Mouse (Mus musculus): Measurements from ENCODE around the gene Ccnb2. TPM values are rescaled to one million over a fixed set of nuclear protein-coding genes. Genes with fewer than 3 reads are reported as not detected.

The Ccnb2 gene
- polyA plus RNA-seq, 1 experiment from 2014 or later, result 148 TPM

GRCm38 (mm10) chr9:70401937-70402539, 19.3 kb downstream of the Ccnb2 start:
- Histone ChIP-seq H3K4me3 (no peak overlapping the region), H3K27me3 (replicated peaks) (no peaks in the 10 kb centered on the region), H3K4me1 (no peaks in the 10 kb centered on the region), H3K27ac (replicated peaks) (no peak overlapping the region), H3K9ac (no peak overlapping the region), H3K4me2 (no peak overlapping the region), H3K36me3 (peaks cover 44% of the 10 kb centered on the region), H3K9me3 (no peaks in the 10 kb centered on the region)
- 87% methylated on average over 8 of the region's 8 CpGs for WGBS
- ATAC-seq (ENCODE audit: extremely low read depth, insufficient number of reproducible peaks, low FRiP score, low TSS enrichment), result no peak

GRCm38 (mm10) chr9:70396083-70396482, 25.3 kb downstream of the Ccnb2 start:
- Histone ChIP-seq H3K9me3 (no peaks in the 10 kb centered on the region), H3K36me3 (peaks cover 44% of the 10 kb centered on the region), H3K27ac (replicated peaks) (no peak overlapping the region), H3K27me3 (replicated peaks) (no peaks in the 10 kb centered on the region), H3K4me1 (0 out of 2 replicates have a peak, but pooled peaks cover 5% of the 10 kb centered on the region), H3K4me3 (no peak overlapping the region), H3K4me2 (no peak overlapping the region), H3K9ac (no peak overlapping the region)
- ATAC-seq (ENCODE audit: extremely low read depth, insufficient number of reproducible peaks, low FRiP score, low TSS enrichment), result no peak
- 87% methylated on average over 2 of the region's 2 CpGs for WGBS

GRCm38 (mm10) chr9:70395617-70396016, 25.7 kb downstream of the Ccnb2 start:
- no peaks in the 10 kb centered on the region for H3K27me3 ChIP-seq (replicated peaks)
- H3K4me1 ChIP-seq, result 0 out of 2 replicates have a peak, but pooled peaks cover 5% of the 10 kb centered on the region
- no peak for ATAC-seq (ENCODE audit: extremely low read depth, insufficient number of reproducible peaks, low FRiP score, low TSS enrichment)
- H3K36me3 ChIP-seq, result peaks cover 41% of the 10 kb centered on the region
- WGBS, result 81% methylated on average over 12 of the region's 12 CpGs
- H3K9ac ChIP-seq, result no peak overlapping the region
- no peak overlapping the region for H3K4me3 ChIP-seq
- no peak overlapping the region for H3K4me2 ChIP-seq
- H3K27ac ChIP-seq (replicated peaks), result no peak overlapping the region
- H3K9me3 ChIP-seq, result no peaks in the 10 kb centered on the region

DNA sequence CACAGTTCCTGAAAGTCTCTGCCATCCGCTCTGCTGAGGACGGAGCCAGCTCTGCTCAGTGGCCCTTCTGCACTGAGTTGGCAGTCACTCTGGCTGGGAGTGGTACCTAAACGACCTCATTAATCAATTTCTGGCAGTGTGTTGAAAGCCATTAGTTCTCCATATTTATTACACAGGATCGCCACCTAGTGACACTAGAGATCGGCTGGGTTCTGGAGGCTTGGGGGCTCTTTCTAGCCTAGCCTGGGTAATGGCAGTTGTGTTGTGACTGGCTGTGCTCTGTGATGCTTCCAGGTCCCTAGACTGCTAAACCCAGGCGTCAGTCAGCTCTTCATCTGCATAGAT, 28.8 kb downstream of the Ccnb2 start:
- no peak for ATAC-seq (ENCODE audit: extremely low read depth, insufficient number of reproducible peaks, low FRiP score, low TSS enrichment)
- no peak overlapping the region for H3K4me3 ChIP-seq
- WGBS, result 18% methylated on average over 6 of the region's 6 CpGs

DNA sequence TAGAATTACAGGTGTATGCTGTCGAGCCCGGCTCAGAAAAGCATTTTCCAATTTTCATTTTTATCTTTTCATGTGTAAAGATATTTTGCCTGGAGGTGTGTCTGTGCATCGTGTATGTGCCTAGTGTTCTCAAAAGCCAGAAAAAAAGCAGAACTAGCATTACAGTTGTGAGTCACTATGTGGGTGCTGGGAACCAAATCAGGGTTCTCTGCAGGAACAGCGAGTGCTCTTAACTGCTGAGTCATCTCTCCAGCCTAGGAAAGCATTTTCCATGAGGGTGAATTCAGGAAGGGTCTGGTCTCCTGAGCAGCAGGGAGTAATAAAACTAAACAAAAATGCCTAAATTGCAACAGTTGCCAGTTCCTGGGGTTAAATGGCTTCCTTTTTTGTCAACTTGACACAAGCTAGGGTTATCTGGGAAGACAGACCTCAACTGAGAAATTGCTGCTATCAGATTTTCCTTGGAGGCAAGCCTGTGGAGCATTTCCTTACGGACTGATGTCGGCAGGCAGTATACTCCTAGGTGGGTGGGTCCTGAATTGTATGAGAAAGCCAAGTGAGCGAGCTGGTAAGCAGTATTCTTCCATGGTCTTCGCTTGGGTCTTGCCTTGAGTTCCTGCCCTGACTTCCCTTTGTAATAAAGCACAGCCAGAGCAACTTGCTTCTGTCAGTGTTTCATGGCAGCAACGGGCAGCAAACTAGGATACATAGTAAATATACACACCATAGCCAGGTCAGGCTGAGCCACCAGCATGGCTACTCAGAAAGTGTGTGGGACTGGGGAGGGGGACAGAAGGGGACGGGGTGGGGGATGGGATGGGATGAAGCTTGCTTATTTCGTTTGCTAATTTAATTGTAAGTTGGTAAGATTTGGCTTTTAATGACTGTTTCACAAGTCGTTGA, 29.4 kb downstream of the Ccnb2 start:
- Histone ChIP-seq H3K4me3 (no peak overlapping the region), H3K4me1 (0 out of 2 replicates have a peak, but pooled peaks cover 11% of the 10 kb centered on the region), H3K9ac (no peak overlapping the region), H3K27me3 (replicated peaks) (no peaks in the 10 kb centered on the region), H3K36me3 (peaks cover 17% of the 10 kb centered on the region), H3K9me3 (no peaks in the 10 kb centered on the region), H3K4me2 (no peak overlapping the region), H3K27ac (replicated peaks) (no peak overlapping the region)
- 64% methylated on average over 12 of the region's 12 CpGs for WGBS
- ATAC-seq (ENCODE audit: extremely low read depth, insufficient number of reproducible peaks, low FRiP score, low TSS enrichment), result no peak

More for the DNA sequence above, 28.8 kb downstream of the Ccnb2 start:
- Histone ChIP-seq H3K27ac (replicated peaks) (no peak overlapping the region), H3K4me2 (no peak overlapping the region), H3K4me1 (0 out of 2 replicates have a peak, but pooled peaks cover 11% of the 10 kb centered on the region), H3K9ac (no peak overlapping the region), H3K36me3 (peaks cover 21% of the 10 kb centered on the region), H3K9me3 (no peaks in the 10 kb centered on the region), H3K27me3 (replicated peaks) (no peaks in the 10 kb centered on the region)

DNA sequence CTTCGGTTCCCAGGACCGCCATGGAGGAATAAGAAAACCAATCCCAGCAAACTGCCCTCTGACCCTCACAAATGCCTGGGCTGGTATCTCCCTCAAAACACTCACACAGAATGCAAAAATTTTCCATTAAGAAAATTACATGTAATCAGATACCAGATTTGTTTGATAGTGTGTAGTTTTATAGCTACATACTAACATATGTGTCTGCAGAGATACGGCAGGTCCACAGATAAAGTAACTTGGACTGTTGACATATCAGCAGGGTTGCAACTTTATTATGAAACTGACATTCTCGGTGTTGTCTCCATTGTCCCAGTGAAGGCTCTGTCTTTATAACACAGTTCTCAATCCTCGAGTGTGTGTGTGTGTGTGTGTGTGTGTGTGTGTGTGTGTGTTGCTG, 30.3 kb downstream of the Ccnb2 start:
- ATAC-seq (ENCODE audit: extremely low read depth, insufficient number of reproducible peaks, low FRiP score, low TSS enrichment), result no peak
- H3K4me2 ChIP-seq, result no peak overlapping the region
- no peak overlapping the region for H3K27ac ChIP-seq (replicated peaks)
- no peak overlapping the region for H3K4me3 ChIP-seq
- H3K4me1 ChIP-seq, result 0 out of 2 replicates have a peak, but pooled peaks cover 11% of the 10 kb centered on the region
- no peaks in the 10 kb centered on the region for H3K9me3 ChIP-seq
- H3K36me3 ChIP-seq, result peaks cover 12% of the 10 kb centered on the region
- WGBS, result 75% methylated on average over 5 of the region's 5 CpGs
- H3K9ac ChIP-seq, result no peak overlapping the region
- no peaks in the 10 kb centered on the region for H3K27me3 ChIP-seq (replicated peaks)

DNA sequence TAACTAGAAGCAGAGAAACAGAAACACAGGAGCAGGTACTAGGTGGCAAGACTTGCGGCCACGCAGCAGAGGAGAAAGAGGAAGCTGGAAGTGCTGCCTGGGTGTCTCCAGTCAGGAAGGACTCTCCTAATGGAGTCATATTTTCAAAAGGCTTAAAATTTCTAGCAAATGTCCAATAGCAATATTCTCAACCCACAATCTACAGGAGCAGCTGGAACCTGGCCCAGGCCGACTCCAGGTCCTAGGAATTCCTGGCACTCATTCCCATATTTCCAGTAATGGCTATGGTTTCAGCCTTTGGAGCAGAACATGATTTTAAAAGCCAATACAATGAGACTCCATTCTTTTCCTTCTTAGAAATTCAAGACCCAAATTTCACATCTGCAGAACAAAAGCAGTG, 31.8 kb downstream of the Ccnb2 start:
- Histone ChIP-seq H3K36me3 (peaks cover 17% of the 10 kb centered on the region), H3K27ac (replicated peaks) (no peak overlapping the region), H3K4me1 (0 out of 2 replicates have a peak, but pooled peaks cover 11% of the 10 kb centered on the region), H3K27me3 (replicated peaks) (no peaks in the 10 kb centered on the region), H3K4me2 (no peak overlapping the region), H3K4me3 (no peak overlapping the region), H3K9me3 (no peaks in the 10 kb centered on the region), H3K9ac (no peak overlapping the region)
- no peak for ATAC-seq (ENCODE audit: extremely low read depth, insufficient number of reproducible peaks, low FRiP score, low TSS enrichment)
- 75% methylated on average over 3 of the region's 3 CpGs for WGBS

DNA sequence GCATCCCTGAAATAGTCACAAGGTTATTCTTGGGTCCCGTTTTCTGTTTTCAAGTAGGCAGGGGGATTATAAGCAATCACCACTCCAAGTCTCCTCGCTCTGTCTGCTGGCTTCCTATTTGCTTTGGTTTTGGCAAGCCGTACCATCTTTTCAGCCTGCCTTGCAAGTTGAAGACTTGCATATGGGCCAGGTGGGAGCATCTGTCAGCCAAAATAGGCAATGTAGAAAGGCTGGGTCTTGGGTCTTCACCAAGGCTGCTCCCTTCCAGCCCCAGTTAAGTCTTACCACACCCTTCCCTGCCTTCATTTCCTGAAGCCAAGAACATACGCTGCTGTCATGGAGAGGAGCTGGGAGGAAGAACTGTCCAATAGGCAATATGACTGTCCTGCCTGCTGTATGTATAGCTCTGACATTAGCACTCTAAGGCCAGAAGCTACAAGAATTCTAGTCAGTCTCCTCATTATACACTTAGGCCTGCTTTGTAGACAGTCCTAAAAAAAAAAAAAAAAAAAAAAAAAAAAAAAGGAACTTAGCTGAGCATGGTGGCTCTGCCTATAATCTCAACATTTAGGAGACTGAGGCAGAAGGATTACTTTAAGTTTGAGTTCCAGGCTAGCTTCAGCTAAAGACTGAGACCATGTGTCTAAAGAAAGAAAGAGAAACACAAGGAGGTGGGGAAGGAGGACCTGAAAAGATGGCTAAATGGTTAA, 33.8 kb downstream of the Ccnb2 start:
- Histone ChIP-seq H3K4me3 (no peak overlapping the region), H3K36me3 (peaks cover 30% of the 10 kb centered on the region), H3K27ac (replicated peaks) (no peak overlapping the region), H3K9ac (no peak overlapping the region), H3K4me2 (no peak overlapping the region), H3K9me3 (no peaks in the 10 kb centered on the region), H3K4me1 (0 out of 2 replicates have a peak, but pooled peaks cover 11% of the 10 kb centered on the region), H3K27me3 (replicated peaks) (no peaks in the 10 kb centered on the region)
- WGBS, result 79% methylated on average over 4 of the region's 4 CpGs
- ATAC-seq (ENCODE audit: extremely low read depth, insufficient number of reproducible peaks, low FRiP score, low TSS enrichment), result no peak

DNA sequence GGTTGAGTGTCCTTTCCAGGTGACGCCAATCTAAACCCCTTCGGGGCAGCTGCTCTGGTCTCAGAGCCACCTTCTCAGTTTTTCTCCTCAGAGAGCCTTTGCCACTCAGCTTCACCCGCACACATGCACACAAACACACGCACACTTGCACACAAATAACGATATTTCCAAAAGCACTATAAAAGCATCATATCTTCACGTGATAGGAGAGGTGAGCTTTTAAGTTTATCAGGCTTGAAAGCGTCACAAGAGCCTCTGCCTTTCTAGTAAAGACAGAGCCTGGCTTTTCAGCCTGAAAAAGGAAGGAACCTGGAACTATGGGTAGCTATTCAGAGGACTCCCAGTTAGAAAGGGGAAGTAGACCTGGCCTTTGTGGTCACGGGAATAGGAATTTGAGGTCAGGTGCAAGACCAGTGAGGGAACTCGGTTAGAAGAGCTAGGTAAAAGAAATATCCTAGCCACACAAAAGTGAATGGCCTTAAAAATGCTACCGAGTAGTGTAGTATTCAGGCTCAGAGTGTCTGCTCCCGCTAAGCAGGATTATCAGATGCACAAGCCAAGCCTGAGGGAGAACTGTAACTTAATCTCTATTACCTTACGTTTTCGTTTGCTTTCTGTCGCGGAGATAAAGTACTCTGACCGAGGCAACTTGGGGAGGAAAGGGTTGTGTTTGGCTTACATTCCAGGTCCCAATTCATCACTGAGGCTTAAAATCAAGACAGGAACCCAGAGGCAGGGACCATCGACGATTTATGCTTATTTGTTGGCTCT, 36.2 kb downstream of the Ccnb2 start:
- ATAC-seq (ENCODE audit: extremely low read depth, insufficient number of reproducible peaks, low FRiP score, low TSS enrichment), result no peak
- no peak overlapping the region for H3K4me2 ChIP-seq
- no peak overlapping the region for H3K9ac ChIP-seq
- no peaks in the 10 kb centered on the region for H3K27me3 ChIP-seq (replicated peaks)
- H3K36me3 ChIP-seq, result peaks cover 43% of the 10 kb centered on the region
- H3K9me3 ChIP-seq, result no peaks in the 10 kb centered on the region
- WGBS, result 70% methylated on average over 18 of the region's 18 CpGs
- 0 out of 2 replicates have a peak, but pooled peaks cover 6% of the 10 kb centered on the region for H3K4me1 ChIP-seq
- H3K27ac ChIP-seq (replicated peaks), result no peak overlapping the region
- no peak overlapping the region for H3K4me3 ChIP-seq

GRCm38 (mm10) chr9:70384494-70384893, 36.9 kb downstream of the Ccnb2 start:
- no peak for ATAC-seq (ENCODE audit: extremely low read depth, insufficient number of reproducible peaks, low FRiP score, low TSS enrichment)
- Histone ChIP-seq H3K9ac (no peak overlapping the region), H3K9me3 (no peaks in the 10 kb centered on the region), H3K27ac (replicated peaks) (no peak overlapping the region), H3K4me1 (0 out of 2 replicates have a peak, but pooled peaks cover 1% of the 10 kb centered on the region), H3K4me2 (no peak overlapping the region), H3K4me3 (no peak overlapping the region), H3K36me3 (peaks cover 45% of the 10 kb centered on the region), H3K27me3 (replicated peaks) (no peaks in the 10 kb centered on the region)
- 94% methylated on average over 4 of the region's 4 CpGs for WGBS

GRCm38 (mm10) chr9:70383750-70384149, 37.6 kb downstream of the Ccnb2 start:
- H3K36me3 ChIP-seq, result peaks cover 50% of the 10 kb centered on the region
- no peak for ATAC-seq (ENCODE audit: extremely low read depth, insufficient number of reproducible peaks, low FRiP score, low TSS enrichment)
- H3K4me3 ChIP-seq, result no peak overlapping the region
- H3K4me1 ChIP-seq, result no peaks in the 10 kb centered on the region
- H3K27ac ChIP-seq (replicated peaks), result no peak overlapping the region
- no peaks in the 10 kb centered on the region for H3K27me3 ChIP-seq (replicated peaks)
- H3K4me2 ChIP-seq, result no peak overlapping the region
- WGBS, result 63% methylated on average over 10 of the region's 10 CpGs
- no peaks in the 10 kb centered on the region for H3K9me3 ChIP-seq
- H3K9ac ChIP-seq, result no peak overlapping the region
